Mouse (Mus musculus) neural tube, embryonic 11.5 days (tissue): ENCODE measurements around the gene Zp3. TPM values are rescaled to one million over a fixed set of nuclear protein-coding genes. Genes with fewer than 3 reads are reported as not detected.

ENCODE experiments used
- ATAC-seq: fragments of 200-750 bp; cut with Nextera tagmentation; 2 replicates; pipeline ENCODE4 v1.8.0; 2017; ENCODE audit warnings: moderate number of reproducible peaks, mild to moderate bottlenecking, moderate TSS enrichment, moderate library complexity; ENCODE audit not compliant: insufficient read depth, low FRiP score, low TSS enrichment
- DNase-seq: peaks from one replicate; pipeline ENCODE4 v3.0.0-alpha.2; 2015; ENCODE audit warnings: low spot score
- H3K27ac ChIP-seq: fragments of 300-500 bp; sonication (generic); 2 replicates; pipeline ENCODE4 v1.5.1; 2014; ENCODE audit warnings: low read depth, mild to moderate bottlenecking, low read length
- H3K27me3 ChIP-seq: fragments of 300-500 bp; sonication (generic); 2 replicates; pipeline ENCODE4 v1.6.1; 2014; ENCODE audit warnings: mild to moderate bottlenecking, low read length, mixed read lengths; ENCODE audit not compliant: control insufficient read depth, insufficient read depth
- H3K36me3 ChIP-seq: fragments of 300-500 bp; sonication (generic); 2 replicates; pipeline ENCODE4 v1.6.1; 2014; ENCODE audit warnings: mild to moderate bottlenecking, low read length, moderate library complexity, mixed read lengths; ENCODE audit not compliant: control insufficient read depth, insufficient read depth
- H3K4me1 ChIP-seq: fragments of 300-500 bp; sonication (generic); 2 replicates; pipeline ENCODE4 v1.6.1; 2014; ENCODE audit warnings: low read length, mixed read lengths; ENCODE audit not compliant: control insufficient read depth, insufficient read depth
- H3K4me2 ChIP-seq: fragments of 300-500 bp; sonication (generic); 2 replicates; pipeline ENCODE4 v1.6.1; 2014; ENCODE audit warnings: low read depth, mild to moderate bottlenecking, moderate library complexity
- H3K4me3 ChIP-seq: fragments of 300-500 bp; sonication (generic); 2 replicates; pipeline ENCODE4 v1.5.1; 2014; ENCODE audit warnings: low read depth, low read length
- H3K9ac ChIP-seq: fragments of 300-500 bp; sonication (generic); 2 replicates; pipeline ENCODE4 v1.6.1; 2014; ENCODE audit warnings: mild to moderate bottlenecking, low read length
- H3K9me3 ChIP-seq: fragments of 300-500 bp; sonication (generic); 2 replicates; pipeline ENCODE4 v1.6.1; 2016; ENCODE audit warnings: low read length; ENCODE audit not compliant: control insufficient read depth
- WGBS: fragments of 180-500 bp; shearing (Covaris S2); extraction: QIAGEN DNeasy Blood & Tissue Kit; methylation state at CpG from one replicate; pipeline ENCODE4 v1.1.7; 2014; 5-methylcytosine and 5-hydroxymethylcytosine counted together
- polyA plus RNA-seq: library from polyadenylated mRNA; unstranded; fragments of >200 nt; fragmentation: Nextera tagmentation; extraction: Ambion mirVana; gene quantifications from 2 replicates; pipeline ENCODE4 v1.2.1, GENCODE M21; 2014

The Zp3 gene
- polyA plus RNA-seq, 1 experiment from 2014 or later, result not detected

- Histone ChIP-seq H3K4me2 (no peak overlapping the region), H3K4me3 (no peak overlapping the region), H3K27ac (no peak overlapping the region), H3K9me3 (no peaks in the 10 kb centered on the region), H3K4me1 (no peaks in the 10 kb centered on the region), H3K9ac (no peak overlapping the region), H3K27me3 (no peaks in the 10 kb centered on the region), H3K36me3 (no peaks in the 10 kb centered on the region; the same call in 1 of the 2 replicates)
- DNase-seq, result no peak
- ATAC-seq, result no peak
- 30% methylated on average over 3 of the region's 3 CpGs for WGBS
Measured at GRCm38 (mm10) chr5:136002751-136003151, 22.9 kb downstream of the Zp3 start.

DNA sequence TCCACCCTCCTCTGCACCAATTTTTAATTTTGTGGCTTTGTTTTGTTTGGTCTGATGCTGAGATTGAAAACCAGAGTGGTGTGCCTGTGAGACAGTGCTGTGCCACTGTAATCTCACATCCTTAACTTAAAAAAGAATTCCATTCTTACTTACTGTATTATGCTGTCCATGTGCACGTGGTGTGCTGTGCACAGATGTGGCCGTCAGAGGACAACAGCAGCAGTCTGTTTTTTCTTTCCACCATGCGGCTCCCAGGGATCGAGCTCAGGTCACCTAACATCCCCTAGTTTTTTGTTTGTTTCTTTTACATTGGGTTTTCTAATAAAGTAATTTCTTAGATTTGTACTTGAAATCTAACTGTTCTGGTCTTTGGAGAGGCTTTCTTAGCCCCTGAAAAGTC lies 24.6 kb downstream of the Zp3 start:
- WGBS, result 72% methylated on average over 4 of the region's 4 CpGs
- ATAC-seq, result no peak
- no peaks in the 10 kb centered on the region for H3K36me3 ChIP-seq

GRCm38 (mm10) chr5:136007745-136008144 lies 27.8 kb downstream of the Zp3 start:
- no peak for ATAC-seq
- 78% methylated on average over 7 of the region's 7 CpGs for WGBS

More for the DNA sequence above, 24.6 kb downstream of the Zp3 start:
- no peaks in the 10 kb centered on the region for H3K4me1 ChIP-seq
- H3K27me3 ChIP-seq, result no peaks in the 10 kb centered on the region
- H3K9ac ChIP-seq, result no peak overlapping the region
- no peak for DNase-seq
- no peak overlapping the region for H3K27ac ChIP-seq
- H3K4me2 ChIP-seq, result no peak overlapping the region
- no peaks in the 10 kb centered on the region for H3K9me3 ChIP-seq
- no peak overlapping the region for H3K4me3 ChIP-seq

DNA sequence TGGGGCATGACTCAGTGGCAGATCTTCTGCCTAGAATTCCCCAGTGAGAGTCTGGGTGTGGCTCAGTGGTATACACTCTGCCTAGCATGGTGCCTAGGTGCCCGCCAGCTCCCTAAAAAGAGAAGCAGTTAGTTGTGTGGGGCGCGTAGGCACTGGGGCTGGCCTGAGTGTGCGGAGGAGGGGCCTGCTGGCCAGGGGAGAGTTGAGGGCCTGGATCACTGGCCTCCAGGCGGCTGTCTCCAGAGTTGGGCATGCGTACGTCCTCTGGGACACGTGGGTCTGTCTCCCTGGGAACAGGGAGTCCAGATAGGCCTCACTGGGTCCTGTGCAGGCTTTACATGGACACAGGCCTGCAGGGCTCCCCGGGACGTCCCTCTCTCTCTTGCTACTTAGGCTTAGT lies 35.0 kb downstream of the Zp3 start:
- Histone ChIP-seq H3K27me3 (no peaks in the 10 kb centered on the region), H3K4me2 (no peak overlapping the region), H3K4me3 (no peak overlapping the region), H3K9me3 (no peaks in the 10 kb centered on the region), H3K4me1 (no peaks in the 10 kb centered on the region), H3K36me3 (peaks cover 3% of the 10 kb centered on the region), H3K9ac (no peak overlapping the region), H3K27ac (no peak overlapping the region)
- DNase-seq, result no peak
- no peak for ATAC-seq
- WGBS, result 88% methylated on average over 10 of the region's 10 CpGs

More at GRCm38 (mm10) chr5:136007745-136008144, 27.8 kb downstream of the Zp3 start:
- no peaks in the 10 kb centered on the region for H3K4me1 ChIP-seq
- H3K27ac ChIP-seq, result no peak overlapping the region
- DNase-seq, result no peak
- no peaks in the 10 kb centered on the region for H3K27me3 ChIP-seq
- no peak overlapping the region for H3K4me2 ChIP-seq
- peaks cover 3% of the 10 kb centered on the region for H3K36me3 ChIP-seq
- H3K4me3 ChIP-seq, result no peak overlapping the region
- H3K9ac ChIP-seq, result no peak overlapping the region
- no peaks in the 10 kb centered on the region for H3K9me3 ChIP-seq

DNA sequence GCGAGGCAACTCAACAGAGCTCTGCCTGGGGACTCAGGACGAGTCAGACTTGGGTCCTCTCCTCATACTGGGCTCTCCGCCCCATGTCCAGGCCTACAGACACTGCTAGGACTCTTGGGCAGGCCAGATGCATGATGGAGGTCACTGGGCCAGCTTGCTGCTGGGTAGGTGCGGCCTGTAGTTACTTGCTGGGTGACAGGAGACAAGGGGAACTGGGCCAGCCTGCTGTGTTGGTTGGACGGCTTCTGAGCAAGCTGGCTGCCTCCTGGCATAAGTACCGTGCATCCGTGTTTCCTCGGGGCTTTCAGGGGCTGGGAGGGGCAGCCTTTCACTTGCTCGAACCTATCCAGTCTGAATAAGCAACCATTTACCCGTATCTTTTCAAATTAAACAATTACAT lies 35.7 kb downstream of the Zp3 start:
- WGBS, result 93% methylated on average over 10 of the region's 10 CpGs
- H3K9me3 ChIP-seq, result no peaks in the 10 kb centered on the region

GRCm38 (mm10) chr5:136016014-136016876 lies 36.3 kb downstream of the Zp3 start:
- H3K9me3 ChIP-seq, result no peaks in the 10 kb centered on the region
- DNase-seq, result no peak
- H3K4me1 ChIP-seq, result no peaks in the 10 kb centered on the region
- no peak overlapping the region for H3K4me2 ChIP-seq
- no peak overlapping the region for H3K27ac ChIP-seq
- peaks cover 3% of the 10 kb centered on the region for H3K36me3 ChIP-seq
- no peaks in the 10 kb centered on the region for H3K27me3 ChIP-seq
- no peak for ATAC-seq
- no peak overlapping the region for H3K4me3 ChIP-seq
- H3K9ac ChIP-seq, result no peak overlapping the region
- WGBS, result 85% methylated on average over 10 of the region's 10 CpGs

More for the DNA sequence above, 35.7 kb downstream of the Zp3 start:
- H3K36me3 ChIP-seq, result peaks cover 3% of the 10 kb centered on the region
- no peaks in the 10 kb centered on the region for H3K27me3 ChIP-seq
- H3K9ac ChIP-seq, result no peak overlapping the region
- DNase-seq, result no peak
- H3K27ac ChIP-seq, result no peak overlapping the region
- no peak for ATAC-seq
- no peaks in the 10 kb centered on the region for H3K4me1 ChIP-seq
- H3K4me2 ChIP-seq, result no peak overlapping the region
- H3K4me3 ChIP-seq, result no peak overlapping the region

DNA sequence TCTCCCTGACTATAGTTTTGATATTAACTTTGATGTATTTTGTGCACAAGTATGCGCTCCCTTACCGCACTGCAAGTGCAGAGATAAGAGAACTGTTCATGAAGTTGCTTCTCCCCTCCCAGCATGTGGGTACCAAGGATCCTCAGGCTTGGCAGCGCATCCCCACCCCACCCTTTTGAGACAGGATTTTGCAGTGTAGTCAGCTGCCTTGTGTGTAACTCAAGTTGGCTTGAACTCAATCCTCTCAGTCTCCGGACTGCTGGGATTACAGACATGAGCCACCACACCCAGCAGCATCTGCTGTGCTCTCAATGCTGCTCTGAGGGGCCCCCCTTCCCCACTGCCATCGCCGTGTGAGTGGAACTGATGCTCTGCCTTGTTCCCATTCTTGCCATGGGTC lies 37.4 kb downstream of the Zp3 start:
- no peak for DNase-seq
- H3K4me1 ChIP-seq, result no peaks in the 10 kb centered on the region
- H3K9me3 ChIP-seq, result no peaks in the 10 kb centered on the region
- no peaks in the 10 kb centered on the region for H3K27me3 ChIP-seq
- ATAC-seq, result no peak
- no peak overlapping the region for H3K27ac ChIP-seq
- no peak overlapping the region for H3K9ac ChIP-seq
- H3K36me3 ChIP-seq, result no peaks in the 10 kb centered on the region; the same call in 1 of the 2 replicates
- no peak overlapping the region for H3K4me3 ChIP-seq
- no peak overlapping the region for H3K4me2 ChIP-seq
- WGBS, result 94% methylated on average over 6 of the region's 6 CpGs

GRCm38 (mm10) chr5:136018726-136019125 lies 38.8 kb downstream of the Zp3 start:
- 82% methylated on average over 2 of the region's 2 CpGs for WGBS
- H3K27me3 ChIP-seq, result no peaks in the 10 kb centered on the region
- no peaks in the 10 kb centered on the region for H3K4me1 ChIP-seq
- H3K9me3 ChIP-seq, result no peaks in the 10 kb centered on the region
- H3K9ac ChIP-seq, result no peak overlapping the region
- ATAC-seq, result no peak
- H3K36me3 ChIP-seq, result no peaks in the 10 kb centered on the region
- H3K27ac ChIP-seq, result no peak overlapping the region
- DNase-seq, result no peak
- H3K4me3 ChIP-seq, result no peak overlapping the region
- H3K4me2 ChIP-seq, result no peak overlapping the region

GRCm38 (mm10) chr5:136019907-136020306 lies 40.0 kb downstream of the Zp3 start:
- DNase-seq (no peak), ATAC-seq (no peak)
- H3K36me3 ChIP-seq, result no peaks in the 10 kb centered on the region
- WGBS, result 58% methylated on average over 1 of the region's 1 CpGs
- H3K27me3 ChIP-seq, result no peaks in the 10 kb centered on the region
- no peak overlapping the region for H3K9ac ChIP-seq
- H3K9me3 ChIP-seq, result no peaks in the 10 kb centered on the region
- no peak overlapping the region for H3K4me2 ChIP-seq
- H3K4me1 ChIP-seq, result no peaks in the 10 kb centered on the region
- H3K27ac ChIP-seq, result no peak overlapping the region
- H3K4me3 ChIP-seq, result no peak overlapping the region
